Mouse (Mus musculus) embryonic facial prominence, embryonic 14.5 days (tissue): Measurements from ENCODE around the gene Zfp618. TPM values are rescaled to one million over a fixed set of nuclear protein-coding genes. Genes with fewer than 3 reads are reported as not detected.

ENCODE experiments used
- ATAC-seq: fragments of 200-750 bp; cut with Nextera tagmentation; 2 replicates; pipeline ENCODE4 v1.8.0; 2017; ENCODE audit warnings: low read depth, moderate number of reproducible peaks, moderate TSS enrichment
- DNase-seq: peaks from one replicate; pipeline ENCODE4 v3.0.0-alpha.2; 2015; ENCODE audit warnings: low spot score
- H3K27ac ChIP-seq: fragments of 300-500 bp; sonication (generic); replicated peaks from 2 replicates; pipeline ENCODE4 v1.5.1; 2014; ENCODE audit warnings: low read depth, mild to moderate bottlenecking, low read length, moderate library complexity
- H3K27me3 ChIP-seq: fragments of 300-500 bp; sonication (generic); replicated peaks from 2 replicates; pipeline ENCODE4 v1.6.1; 2014; ENCODE audit warnings: low read length; ENCODE audit not compliant: control insufficient read depth, insufficient read depth
- H3K36me3 ChIP-seq: fragments of 300-500 bp; sonication (generic); 2 replicates; pipeline ENCODE4 v1.6.1; 2014; ENCODE audit warnings: low read length, mixed read lengths; ENCODE audit not compliant: control insufficient read depth, insufficient read depth
- H3K4me1 ChIP-seq: fragments of 300-500 bp; sonication (generic); 2 replicates; pipeline ENCODE4 v1.6.1; 2014; ENCODE audit warnings: antibody characterized with exemption, low read length; ENCODE audit not compliant: control insufficient read depth, insufficient read depth
- H3K4me2 ChIP-seq: fragments of 300-500 bp; sonication (generic); 2 replicates; pipeline ENCODE4 v1.6.1; 2014; ENCODE audit warnings: low read depth, mild to moderate bottlenecking, low read length, moderate library complexity, mixed read lengths
- H3K4me3 ChIP-seq: fragments of 300-500 bp; sonication (generic); 2 replicates; pipeline ENCODE4 v1.5.1; 2014; ENCODE audit warnings: low read depth, mild to moderate bottlenecking, low read length
- H3K9ac ChIP-seq: fragments of 300-500 bp; sonication (generic); 2 replicates; pipeline ENCODE4 v1.6.1; 2014; ENCODE audit warnings: low read depth, mild to moderate bottlenecking, low read length, moderate library complexity, mixed read lengths
- H3K9me3 ChIP-seq: fragments of 300-500 bp; sonication (generic); 2 replicates; pipeline ENCODE4 v1.6.1; 2016; ENCODE audit warnings: low read length; ENCODE audit not compliant: control insufficient read depth
- WGBS: fragments of 180-500 bp; shearing (Covaris S2); extraction: QIAGEN DNeasy Blood & Tissue Kit; methylation state at CpG from one replicate; pipeline ENCODE4 v1.1.7; 2014; 5-methylcytosine and 5-hydroxymethylcytosine counted together
- polyA plus RNA-seq: library from polyadenylated mRNA; unstranded; fragments of >200 nt; fragmentation: Nextera tagmentation; extraction: Ambion mirVana; gene quantifications from 2 replicates; pipeline ENCODE4 v1.2.1, GENCODE M21; 2014

Zfp618 gene
- polyA plus RNA-seq, 1 experiment from 2014 or later = 17.6 TPM

GRCm38 (mm10) chr4:63002386-63002785 is 37.0 kb downstream of the Zfp618 start:
- Histone ChIP-seq H3K27ac (no peak overlapping the region), H3K9me3 (no peaks in the 10 kb centered on the region), H3K9ac (no peak overlapping the region), H3K4me3 (no peak overlapping the region), H3K4me1 (peaks cover 28% of the 10 kb centered on the region), H3K36me3 (peaks cover 3% of the 10 kb centered on the region; the same call in 1 of the 2 replicates), H3K27me3 (no peaks in the 10 kb centered on the region), H3K4me2 (no peak overlapping the region)
- DNase-seq (no peak), ATAC-seq (no peak)
- 93% methylated on average over 1 of the region's 1 CpGs for WGBS

DNA sequence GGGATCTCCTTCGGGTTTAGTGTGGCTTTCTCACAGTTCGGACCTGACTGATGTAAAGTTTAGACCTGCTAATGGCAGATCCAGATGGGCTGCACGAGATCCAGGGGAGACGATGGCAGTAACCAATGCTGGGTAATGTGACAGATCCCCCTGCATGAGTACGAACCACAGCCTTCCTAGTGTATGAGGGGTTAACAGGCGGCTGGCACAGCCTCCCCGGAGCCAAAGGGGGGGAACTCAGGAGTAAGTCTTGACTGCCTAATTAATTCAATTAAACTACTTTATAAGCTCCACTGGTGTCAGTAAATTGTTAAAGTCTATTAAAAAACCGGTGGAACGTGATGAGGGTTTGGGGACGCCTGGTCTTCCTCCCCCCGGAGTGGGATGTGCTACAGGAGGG is 39.1 kb downstream of the Zfp618 start:
- Histone ChIP-seq H3K9ac (no peak overlapping the region), H3K27me3 (no peaks in the 10 kb centered on the region), H3K36me3 (no peaks in the 10 kb centered on the region), H3K4me3 (no peak overlapping the region), H3K4me2 (no peak overlapping the region), H3K4me1 (peaks cover 6% of the 10 kb centered on the region; the same call in 1 of the 2 replicates), H3K9me3 (no peaks in the 10 kb centered on the region), H3K27ac (no peak overlapping the region)
- no peak for DNase-seq
- ATAC-seq = no peak
- WGBS = 81% methylated on average over 11 of the region's 11 CpGs

- Histone ChIP-seq H3K9ac (no peak overlapping the region), H3K4me1 (no peaks in the 10 kb centered on the region; the same call in 1 of the 2 replicates), H3K27ac (no peak overlapping the region), H3K9me3 (no peaks in the 10 kb centered on the region), H3K4me3 (no peak overlapping the region), H3K27me3 (no peaks in the 10 kb centered on the region), H3K4me2 (no peak overlapping the region), H3K36me3 (no peaks in the 10 kb centered on the region)
- 80% methylated on average over 10 of the region's 10 CpGs for WGBS
- ATAC-seq = no peak
- no peak for DNase-seq
Measured at GRCm38 (mm10) chr4:63005446-63006185, 40.2 kb downstream of the Zfp618 start.

DNA sequence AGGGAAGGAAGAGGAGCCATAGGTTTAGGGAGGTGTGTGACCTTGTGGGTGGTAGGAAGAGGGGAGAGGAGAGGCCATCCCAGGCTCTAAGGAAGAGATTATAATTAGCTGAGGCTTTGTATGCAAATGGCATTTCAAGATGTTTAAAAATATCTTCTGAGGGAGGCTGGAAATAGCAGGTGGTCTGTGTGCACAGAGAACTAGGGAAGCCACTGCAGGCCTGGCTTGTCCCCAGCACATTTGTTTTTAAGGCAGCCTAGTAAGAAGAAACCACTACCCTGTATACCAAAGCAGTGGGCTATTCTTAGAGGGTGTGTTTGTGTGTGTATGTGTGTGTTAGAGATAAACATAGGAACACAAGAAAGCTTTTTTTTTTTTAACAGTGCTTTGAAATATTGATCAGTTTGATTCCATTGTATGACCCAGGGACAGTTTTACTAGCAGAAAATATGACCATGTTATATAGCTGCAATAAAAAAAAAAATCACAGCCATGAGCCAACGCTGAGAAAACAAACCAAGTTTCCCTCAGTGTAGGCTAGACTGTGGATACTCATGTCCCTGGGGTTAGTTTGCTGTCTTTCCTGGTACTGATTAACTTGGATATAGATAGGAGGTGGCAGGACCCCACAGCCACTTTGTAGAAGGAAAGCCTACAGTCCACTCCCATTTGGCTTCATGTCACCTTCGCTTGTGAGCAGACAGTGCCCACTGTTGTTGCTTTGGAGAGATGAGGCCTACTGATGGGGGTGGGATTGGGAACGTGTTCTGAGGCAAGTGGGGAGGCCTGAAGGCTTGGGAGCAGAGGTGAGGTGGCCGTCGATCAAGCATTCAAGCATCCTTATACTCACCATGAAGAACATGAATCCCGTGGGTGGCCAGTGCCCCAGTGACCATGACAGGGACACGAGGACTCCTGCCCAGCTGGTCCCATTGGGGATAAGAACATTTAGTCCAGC is 41.1 kb downstream of the Zfp618 start:
- H3K4me3 ChIP-seq = no peak overlapping the region
- no peak for ATAC-seq
- no peaks in the 10 kb centered on the region for H3K4me1 ChIP-seq
- no peak overlapping the region for H3K4me2 ChIP-seq
- H3K36me3 ChIP-seq = no peaks in the 10 kb centered on the region
- H3K9me3 ChIP-seq = no peaks in the 10 kb centered on the region
- H3K27me3 ChIP-seq = no peaks in the 10 kb centered on the region
- whole genome bisulfite sequencing = 79% methylated on average over 7 of the region's 7 CpGs
- DNase-seq = no peak
- no peak overlapping the region for H3K9ac ChIP-seq
- no peak overlapping the region for H3K27ac ChIP-seq

- WGBS = 83% methylated on average over 9 of the region's 9 CpGs
- DNase-seq = no peak
- Histone ChIP-seq H3K27me3 (no peaks in the 10 kb centered on the region), H3K4me3 (no peak overlapping the region), H3K27ac (no peak overlapping the region), H3K36me3 (0 out of 2 replicates have a peak, but pooled peaks cover 2% of the 10 kb centered on the region), H3K9me3 (no peaks in the 10 kb centered on the region), H3K9ac (no peak overlapping the region), H3K4me1 (no peaks in the 10 kb centered on the region), H3K4me2 (no peak overlapping the region)
- ATAC-seq = no peak
Measured at GRCm38 (mm10) chr4:63008206-63008605, 42.8 kb downstream of the Zfp618 start.

- no peak for ATAC-seq
- Histone ChIP-seq H3K4me1 (no peaks in the 10 kb centered on the region), H3K27me3 (no peaks in the 10 kb centered on the region), H3K9me3 (no peaks in the 10 kb centered on the region), H3K4me2 (no peak overlapping the region), H3K4me3 (no peak overlapping the region), H3K36me3 (0 out of 2 replicates have a peak, but pooled peaks cover 5% of the 10 kb centered on the region), H3K27ac (no peak overlapping the region), H3K9ac (no peak overlapping the region)
- no peak for DNase-seq
- WGBS = 83% methylated on average over 3 of the region's 3 CpGs
Measured at GRCm38 (mm10) chr4:63008822-63009221, 43.4 kb downstream of the Zfp618 start.

DNA sequence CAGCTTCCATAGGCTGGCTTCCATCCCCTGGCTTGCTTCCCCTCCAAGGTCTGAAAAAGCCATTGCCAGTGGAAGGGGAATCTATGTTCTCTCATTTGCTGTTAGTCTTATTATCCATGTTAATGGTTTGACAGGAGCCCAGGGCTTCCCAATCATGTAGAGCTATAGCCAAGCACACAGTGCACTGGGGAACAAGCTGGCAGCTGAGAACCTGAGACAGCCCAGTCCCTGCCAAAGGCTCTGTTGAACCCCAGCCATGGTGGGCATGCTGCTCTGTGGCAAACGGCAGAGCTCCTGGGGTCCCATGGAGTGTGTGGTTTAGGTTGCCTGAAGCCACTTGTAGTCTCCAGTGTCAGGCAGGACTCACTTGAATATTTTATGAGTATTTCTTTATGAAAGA is 44.4 kb downstream of the Zfp618 start:
- H3K4me1 ChIP-seq = no peaks in the 10 kb centered on the region
- no peaks in the 10 kb centered on the region for H3K27me3 ChIP-seq
- 43% methylated on average over 1 of the region's 1 CpGs for WGBS
- H3K36me3 ChIP-seq = 0 out of 2 replicates have a peak, but pooled peaks cover 5% of the 10 kb centered on the region
- no peak overlapping the region for H3K9ac ChIP-seq
- ATAC-seq (0 out of 2 replicates have a peak, but pooled peaks have one; percentile 26), DNase-seq (no peak)
- no peak overlapping the region for H3K4me3 ChIP-seq
- H3K4me2 ChIP-seq = no peak overlapping the region
- no peak overlapping the region for H3K27ac ChIP-seq
- peaks cover 8% of the 10 kb centered on the region for H3K9me3 ChIP-seq

GRCm38 (mm10) chr4:63010226-63010625 is 44.9 kb downstream of the Zfp618 start:
- Histone ChIP-seq H3K27ac (no peak overlapping the region), H3K4me2 (no peak overlapping the region), H3K9me3 (peaks cover 10% of the 10 kb centered on the region), H3K4me3 (no peak overlapping the region), H3K4me1 (no peaks in the 10 kb centered on the region), H3K27me3 (no peaks in the 10 kb centered on the region), H3K36me3 (0 out of 2 replicates have a peak, but pooled peaks cover 5% of the 10 kb centered on the region), H3K9ac (no peak overlapping the region)
- 80% methylated on average over 4 of the region's 4 CpGs for WGBS
- ATAC-seq = no peak
- DNase-seq = no peak
